Mouse (Mus musculus): Measurements from ENCODE around the gene B3gnt4.

B3gnt4 gene

GRCm38 (mm10) chr5:123525916-123526495, 15.7 kb downstream of the B3gnt4 start:
- no peak for DNase-seq (ENCODE audit: low spot score in 2 of 2)

GRCm38 (mm10) chr5:123528641-123529040, 18.4 kb downstream of the B3gnt4 start:
- DNase-seq (ENCODE audit: low spot score in 2 of 2): peak; percentile 1 to 2

- DNase-seq (ENCODE audit: low spot score in 2 of 2): peak in 1 of 2 experiments; percentile 1
Measured at GRCm38 (mm10) chr5:123530056-123530455, 19.8 kb downstream of the B3gnt4 start.

GRCm38 (mm10) chr5:123533801-123534200, 23.5 kb downstream of the B3gnt4 start:
- DNase-seq (ENCODE audit: low spot score in 2 of 2): no peak

- no peak for DNase-seq (ENCODE audit: low spot score in 2 of 2)
Measured at GRCm38 (mm10) chr5:123555693-123556092, 45.4 kb downstream of the B3gnt4 start.

GRCm38 (mm10) chr5:123556451-123556850, 46.2 kb downstream of the B3gnt4 start:
- DNase-seq (ENCODE audit: low spot score in 2 of 2): no peak

- no peak for DNase-seq (ENCODE audit: low spot score in 2 of 2)
Measured at GRCm38 (mm10) chr5:123559588-123559987, 49.3 kb downstream of the B3gnt4 start.

GRCm38 (mm10) chr5:123561128-123561527, 50.9 kb downstream of the B3gnt4 start:
- DNase-seq (ENCODE audit: low spot score in 2 of 2): peak in 1 of 2 experiments; percentile 29

Data from right cerebral cortex, adult 2 months (tissue).